Mouse (Mus musculus) ES-E14 (cell line): Measurements from ENCODE around the gene Lap3.

Experiments
- CHD2 ChIP-seq: IDR thresholded peaks from 2 replicates; pipeline ENCODE4 v1.6.1; 2014; ENCODE audit warnings: mild to moderate bottlenecking, low read depth, low read length, inconsistent platforms
- HCFC1 ChIP-seq: IDR thresholded peaks from 2 replicates; pipeline ENCODE4 v1.6.1; 2012; ENCODE audit warnings: low read length, inconsistent platforms, borderline replicate concordance; ENCODE audit not compliant: insufficient read depth
- MAFK ChIP-seq: IDR thresholded peaks from 2 replicates; pipeline ENCODE4 v1.6.1; 2014; ENCODE audit warnings: mild to moderate bottlenecking, low read depth, low read length, inconsistent platforms; ENCODE audit not compliant: insufficient read depth
- ZC3H11A ChIP-seq: IDR thresholded peaks from 2 replicates; pipeline ENCODE4 v1.6.1; 2012; ENCODE audit warnings: low read depth, mild to moderate bottlenecking, inconsistent platforms, low read length, borderline replicate concordance
- ZNF384 ChIP-seq: IDR thresholded peaks from 2 replicates; pipeline ENCODE4 v1.6.1; 2012; ENCODE audit warnings: low read depth, low read length, inconsistent platforms

DNA sequence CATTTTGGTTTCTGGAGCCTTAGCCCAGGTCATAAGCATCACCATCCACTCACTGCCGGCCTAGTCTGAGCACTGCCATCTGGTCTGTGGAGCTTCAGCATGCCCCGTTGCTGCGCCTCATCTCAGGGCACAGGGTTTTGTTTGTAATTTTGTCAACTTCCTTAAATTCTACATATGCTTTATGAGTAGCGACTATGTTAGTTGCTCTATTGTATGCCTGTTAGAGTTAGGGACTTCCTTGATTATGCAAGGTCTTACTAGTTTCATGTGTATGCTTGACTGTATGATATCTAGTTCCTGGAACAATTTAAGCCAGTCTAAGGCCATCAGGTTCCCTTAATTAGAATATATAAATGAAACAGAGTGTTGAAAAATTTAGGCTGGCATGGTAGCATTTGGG lies 33.2 kb downstream of the Lap3 start:
- TF ChIP-seq MAFK (no peak), ZNF384 (no peak), CHD2 (no peak), HCFC1 (no peak), ZC3H11A (no peak)
